Mouse (Mus musculus): ENCODE measurements at regions not wholly inside any gene's neighbourhood (a gene's known extent, or its start where the extent isn't known, plus 50 kb on each side); places are given as distances from the start of the nearest gene placed in this dataset.
"Not testable (repeated sequence)": the region's sequence is repeated elsewhere in the genome, so short reads cannot be mapped to it uniquely, and the experiment has no call there.

DNA sequence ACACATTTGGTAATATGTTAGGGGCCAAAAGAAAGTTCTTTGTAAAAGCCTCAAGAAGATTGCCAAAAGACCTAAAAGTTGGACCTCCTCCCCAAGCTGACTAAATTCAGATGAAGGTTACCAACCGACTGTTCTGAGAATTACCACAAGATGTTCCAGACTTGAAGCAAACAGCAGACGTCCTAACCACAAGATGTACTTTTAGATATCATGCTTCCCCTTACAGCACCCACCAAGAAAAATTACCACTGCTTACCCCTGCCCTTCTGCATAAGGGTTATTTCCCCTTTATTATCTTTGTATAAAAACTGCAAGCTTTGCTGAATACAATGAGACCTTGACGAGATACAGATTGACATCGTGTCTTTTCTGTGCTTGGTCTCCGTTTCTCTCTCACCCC lies 121.6 kb upstream of the Cst10 start:
- DNase-seq (ENCODE audit: low spot score in 2 of 2): no peak

DNA sequence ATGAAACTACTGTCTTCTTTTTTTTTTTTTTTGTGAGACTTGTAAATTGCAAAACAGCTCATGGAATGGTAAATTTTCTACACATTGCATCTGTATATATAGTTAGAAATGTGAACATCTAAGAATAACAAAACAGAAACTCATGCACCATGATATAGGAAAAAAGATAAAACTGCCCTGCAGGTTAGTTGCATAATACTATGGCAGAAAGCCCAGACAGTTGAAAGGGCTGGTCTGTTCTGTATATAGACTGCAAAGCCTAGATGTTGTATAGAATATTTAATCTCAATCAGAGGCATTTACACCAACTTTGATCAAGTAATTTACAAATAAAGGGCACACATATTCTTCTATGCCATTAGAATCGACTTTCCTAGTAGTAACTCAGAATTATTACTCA lies 120.7 kb upstream of the Cst10 start:
- DNase-seq (ENCODE audit: low spot score in 2 of 2): no peak

DNA sequence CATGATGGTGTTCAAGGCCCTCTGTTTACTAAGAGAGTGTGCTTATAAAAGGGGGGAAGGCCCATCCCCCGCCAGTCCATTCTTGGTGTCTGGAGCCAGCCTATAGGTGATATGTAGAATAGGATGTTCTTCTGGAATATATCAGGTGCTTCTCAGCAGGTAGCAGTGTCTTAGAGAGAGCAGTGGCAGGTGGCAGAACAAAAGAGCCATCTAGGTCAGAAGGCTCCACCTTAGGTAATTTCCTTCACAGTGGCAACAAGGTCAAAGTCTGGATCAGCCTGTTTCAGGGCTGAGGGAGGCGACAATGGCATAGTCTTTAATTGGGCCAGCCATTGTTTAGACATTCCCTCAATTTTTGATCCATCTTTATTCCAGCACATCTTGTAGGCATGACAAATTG lies 107.9 kb upstream of the Cst10 start:
- DNase-seq (ENCODE audit: low spot score in 2 of 2): not testable (repeated sequence)

DNA sequence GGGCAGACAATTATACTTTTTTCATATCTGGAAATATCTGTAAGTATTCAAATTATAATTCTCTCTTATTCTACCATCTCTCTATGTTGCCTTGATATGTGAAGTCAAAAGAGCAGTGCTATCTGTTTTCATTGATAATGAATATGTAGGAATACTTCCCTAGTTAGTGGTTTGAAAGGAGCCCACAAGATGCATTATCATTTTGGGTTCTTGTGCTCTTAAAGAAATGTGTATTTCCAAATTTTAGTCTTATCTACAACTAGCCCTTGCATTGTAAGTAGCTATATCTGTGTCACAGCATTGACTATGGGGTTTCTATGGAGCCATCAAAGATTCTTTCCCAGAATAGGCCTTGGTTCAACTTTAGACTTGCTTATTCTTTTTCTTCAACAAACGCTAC lies 99.3 kb upstream of the Cst10 start:
- DNase-seq (ENCODE audit: low spot score in 2 of 2): no peak

DNA sequence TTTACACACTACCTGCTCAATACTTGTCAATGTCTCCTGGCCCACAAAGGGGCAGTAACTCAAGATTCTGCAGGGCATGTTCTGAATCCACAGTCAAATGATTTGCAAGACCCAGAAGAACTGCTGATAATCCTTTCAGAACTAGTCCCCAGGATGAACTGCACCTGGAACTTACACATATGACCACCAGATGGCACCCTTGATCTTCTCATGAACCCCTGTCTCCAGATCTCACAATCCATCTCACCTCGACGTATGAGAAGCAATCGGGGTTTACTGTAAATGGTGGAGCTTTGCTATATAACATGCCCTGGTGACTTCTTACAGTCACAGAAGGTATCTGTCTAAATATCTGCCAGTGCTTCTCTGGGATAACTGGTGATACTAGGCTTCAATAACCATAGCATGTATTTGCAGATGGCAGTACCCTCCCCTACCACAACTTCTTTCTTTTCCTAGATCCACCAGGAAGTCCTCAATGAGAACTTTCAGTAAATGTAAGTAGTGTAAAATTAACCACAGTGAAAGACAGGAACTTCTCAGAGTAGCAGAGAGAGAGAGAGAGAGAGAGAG lies 54.5 kb upstream of the Cst10 start:
- DNase-seq (ENCODE audit: low spot score in 2 of 2): peak; percentile 16 to 22
